Mouse (Mus musculus) monocyte, adult 5-6 weeks (primary cell): ENCODE measurements around the gene Nid2. TPM values are rescaled to one million over a fixed set of nuclear protein-coding genes. Genes with fewer than 3 reads are reported as not detected.

Source experiments
- ATAC-seq: fragments of 153-309, 156-312 bp; replicated peaks from 2 replicates; pipeline ENCODE4 v1.8.0; 2017; ENCODE audit warnings: mild to moderate bottlenecking; ENCODE audit not compliant: low TSS enrichment, insufficient number of reproducible peaks, severe bottlenecking, poor library complexity, low FRiP score
- total RNA-seq: library from RNA; stranded (forward); fragments of 200-1000, 200-491, 200-594 nt; gene quantifications from 3 replicates; pipeline ENCODE4 v1.2.3, GENCODE M21; 2017

Nid2 gene
- total RNA-seq, 1 experiment from 2014 or later: 0.95 TPM

DNA sequence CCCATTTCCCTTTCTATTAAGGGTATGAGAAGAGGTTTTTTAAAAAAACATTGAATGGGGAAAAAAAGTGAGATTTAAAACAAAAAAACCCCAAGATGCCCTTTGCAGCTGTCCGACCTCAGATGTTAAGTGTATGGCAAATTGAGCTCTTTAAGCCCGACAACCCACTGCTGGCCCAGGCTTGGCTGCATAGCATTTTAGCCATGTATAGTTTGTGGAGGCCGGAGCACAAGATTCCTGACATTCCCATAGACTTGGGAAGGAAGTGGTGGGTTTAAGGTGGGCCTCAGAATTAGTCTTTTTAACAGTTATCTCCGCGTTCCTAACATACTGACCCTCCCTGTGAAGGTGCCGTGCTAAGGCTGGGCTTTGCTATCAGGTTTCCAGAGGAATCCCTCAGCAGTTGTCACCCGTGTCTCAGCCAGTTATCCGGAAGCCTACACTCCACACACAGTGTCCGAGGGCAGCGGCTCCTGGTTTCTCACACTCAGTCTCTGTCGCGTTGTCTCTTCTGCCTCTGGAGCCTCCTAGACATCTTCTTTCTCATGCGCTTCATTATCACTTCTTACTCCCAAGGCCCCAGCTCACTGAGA, 23.1 kb downstream of the Nid2 start:
- no peak for ATAC-seq

DNA sequence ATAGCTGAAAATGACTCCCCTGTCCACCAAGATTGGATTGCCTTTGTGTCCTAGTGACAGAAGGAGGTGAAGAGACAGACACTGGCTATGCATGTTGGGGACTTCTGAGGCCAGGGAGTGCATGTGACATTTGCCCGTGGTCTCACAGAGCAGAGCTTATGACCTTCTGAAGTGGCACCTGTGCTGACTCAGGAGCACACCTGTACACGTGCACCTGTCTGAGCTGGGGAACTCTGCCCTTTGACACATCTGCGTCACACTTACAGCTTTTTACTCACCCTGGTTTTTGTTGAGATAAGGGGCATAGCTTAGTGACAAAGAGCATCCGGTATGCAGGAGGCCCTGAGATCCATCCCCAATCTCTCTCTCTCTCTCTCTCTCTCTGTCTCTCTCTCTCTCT, 24.4 kb downstream of the Nid2 start:
- no peak for ATAC-seq

DNA sequence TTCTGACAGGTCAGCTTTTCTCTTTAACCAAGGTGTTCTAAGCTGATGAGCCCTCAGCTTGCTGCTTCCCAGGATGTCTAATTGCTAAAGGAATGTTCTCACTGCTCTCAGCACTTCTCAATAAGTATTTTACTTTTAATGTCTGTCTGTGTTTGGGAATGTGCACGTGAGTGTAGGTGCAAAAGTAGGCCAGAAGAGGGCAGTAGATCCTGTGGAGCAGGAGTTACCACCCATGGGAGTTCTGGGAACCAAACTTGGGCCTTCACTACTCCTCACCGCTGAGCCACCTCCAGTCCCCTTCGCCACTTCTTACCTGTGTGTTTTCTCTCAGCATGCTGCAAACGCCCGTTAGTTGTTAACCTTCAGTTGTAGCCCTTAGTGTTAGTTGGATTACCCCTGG, 25.1 kb downstream of the Nid2 start:
- ATAC-seq: no peak

DNA sequence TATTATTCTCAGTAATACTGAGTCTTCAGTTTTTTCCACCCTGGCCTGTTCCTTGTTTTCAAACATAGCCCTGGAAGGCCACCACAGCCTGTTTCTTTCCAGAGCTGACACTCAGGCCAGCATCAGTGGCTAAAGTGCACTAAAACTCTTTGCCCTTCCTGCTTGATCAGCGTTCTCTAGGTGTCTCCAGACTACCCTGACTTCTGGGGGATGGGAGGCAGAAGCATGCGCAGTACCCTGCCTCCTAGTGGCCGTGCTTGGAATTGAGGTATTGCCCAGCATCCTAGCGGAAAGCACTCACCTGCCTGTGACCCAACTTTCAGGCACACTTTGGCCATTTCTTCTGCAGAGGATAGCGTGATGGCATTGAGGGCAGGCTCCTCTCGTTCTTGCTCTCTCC, 25.8 kb downstream of the Nid2 start:
- no peak for ATAC-seq

DNA sequence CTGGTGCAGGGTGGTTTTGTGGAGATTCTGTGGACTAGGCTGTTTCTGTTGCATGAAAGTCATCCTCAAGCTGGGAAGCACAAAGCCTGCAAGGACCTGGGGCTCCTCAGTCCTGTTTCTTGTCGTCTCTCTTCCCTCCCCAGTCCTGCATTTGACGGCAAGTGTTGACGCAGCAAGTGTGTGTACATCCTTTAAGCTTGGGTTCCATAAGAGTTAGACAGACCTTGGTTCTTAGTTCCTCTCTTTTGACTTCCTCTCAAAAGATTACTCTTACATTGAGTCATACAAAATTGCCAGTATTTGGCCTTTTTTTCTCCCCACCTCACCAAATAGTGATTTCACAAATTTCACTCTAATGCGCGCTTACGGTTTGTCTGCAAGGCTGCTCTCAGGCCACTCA, 26.3 kb downstream of the Nid2 start:
- ATAC-seq: no peak

DNA sequence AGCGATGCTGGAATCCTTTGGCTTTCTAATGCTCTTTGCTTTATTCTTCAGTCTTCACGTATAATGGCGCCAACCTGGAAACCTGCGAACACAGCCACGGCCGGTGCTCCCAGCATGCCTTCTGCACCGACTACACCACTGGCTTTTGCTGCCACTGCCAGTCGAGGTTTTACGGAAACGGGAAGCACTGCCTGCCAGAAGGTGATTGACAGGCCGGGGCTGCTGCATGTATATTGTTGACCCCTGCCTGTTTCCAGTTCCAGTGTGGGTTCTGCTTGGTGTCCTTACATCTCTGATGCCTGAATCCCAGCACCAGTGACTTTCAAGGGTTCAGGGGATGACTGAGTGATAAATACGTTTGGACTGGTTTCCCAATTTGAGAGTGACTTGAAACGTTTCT, 26.9 kb downstream of the Nid2 start:
- ATAC-seq: no peak

DNA sequence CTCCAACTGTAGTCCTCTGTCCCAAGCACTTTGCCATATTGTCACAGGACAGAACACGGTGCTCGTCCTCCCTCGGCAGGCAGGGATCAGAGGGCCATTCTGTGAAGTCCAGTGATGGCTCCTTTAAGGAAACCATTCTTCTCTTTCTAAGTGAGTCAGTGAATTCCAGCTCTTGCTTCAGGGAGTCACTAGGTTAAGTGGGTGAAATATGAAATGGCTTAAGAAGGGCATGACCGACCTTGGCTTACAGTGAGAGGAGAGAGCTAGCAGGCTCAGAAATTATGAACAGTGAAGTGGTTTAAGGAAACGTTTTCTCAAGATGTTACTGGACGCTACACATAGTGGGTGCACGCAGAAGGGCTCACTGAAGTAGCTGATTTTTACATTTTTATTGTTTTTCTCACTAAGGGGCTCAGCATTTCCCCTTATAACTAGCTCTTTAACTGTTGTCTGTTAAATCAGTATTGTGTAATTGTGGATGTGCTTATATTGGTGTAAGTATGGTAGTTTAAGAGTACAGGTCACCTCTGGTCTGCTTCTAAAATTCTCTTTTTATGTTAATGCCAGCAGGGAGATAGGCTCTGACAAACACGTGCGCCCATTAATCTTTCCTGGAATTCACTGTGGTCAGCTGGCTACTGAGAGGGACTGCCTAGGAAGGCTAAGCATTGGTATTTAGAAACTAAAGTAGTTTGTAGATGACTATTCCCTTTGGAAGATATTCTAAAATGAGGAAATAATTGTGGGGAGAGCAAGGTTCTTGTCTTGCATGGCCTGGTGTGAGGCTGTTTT, 34.9 kb downstream of the Nid2 start:
- ATAC-seq: no peak

DNA sequence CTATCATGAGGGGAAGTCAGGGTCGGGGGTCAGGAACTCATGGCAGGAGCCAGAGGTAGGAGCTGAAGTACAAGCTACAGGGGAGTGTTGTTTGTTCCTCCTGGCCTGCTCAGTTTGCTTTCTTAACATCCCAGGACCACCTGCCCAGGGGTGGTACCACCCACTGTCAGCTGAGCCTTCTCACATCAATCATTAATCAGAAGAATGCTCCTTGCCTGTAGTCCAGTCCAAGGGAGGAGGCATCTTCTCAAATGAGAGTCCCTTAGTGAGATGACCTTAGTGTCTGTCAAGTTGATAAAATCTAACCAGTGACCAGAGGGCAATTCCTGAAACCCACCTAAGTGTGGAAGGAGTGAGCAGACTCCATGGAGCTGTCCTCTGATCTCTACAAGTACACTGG, 37.4 kb downstream of the Nid2 start:
- no peak for ATAC-seq

DNA sequence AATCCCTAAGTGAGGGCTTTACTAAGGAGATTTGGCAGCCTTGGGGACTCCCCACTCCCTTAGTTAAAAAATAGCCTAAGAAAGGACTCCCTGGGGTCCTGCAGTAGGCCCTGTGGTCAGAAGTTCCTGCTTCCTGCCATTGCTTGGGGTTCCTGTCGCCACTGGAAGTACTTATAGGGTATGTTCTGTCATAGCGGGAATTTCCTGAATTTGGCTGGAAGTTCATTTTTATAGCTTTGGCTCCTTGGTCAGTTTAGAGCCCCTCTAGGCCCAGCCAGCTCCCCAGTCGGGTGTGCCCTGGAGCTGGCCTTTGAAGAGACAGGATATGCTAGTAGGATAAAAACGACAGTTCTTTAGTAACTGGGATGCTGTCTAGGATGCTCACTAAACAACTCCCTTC, 43.8 kb downstream of the Nid2 start:
- ATAC-seq: no peak

DNA sequence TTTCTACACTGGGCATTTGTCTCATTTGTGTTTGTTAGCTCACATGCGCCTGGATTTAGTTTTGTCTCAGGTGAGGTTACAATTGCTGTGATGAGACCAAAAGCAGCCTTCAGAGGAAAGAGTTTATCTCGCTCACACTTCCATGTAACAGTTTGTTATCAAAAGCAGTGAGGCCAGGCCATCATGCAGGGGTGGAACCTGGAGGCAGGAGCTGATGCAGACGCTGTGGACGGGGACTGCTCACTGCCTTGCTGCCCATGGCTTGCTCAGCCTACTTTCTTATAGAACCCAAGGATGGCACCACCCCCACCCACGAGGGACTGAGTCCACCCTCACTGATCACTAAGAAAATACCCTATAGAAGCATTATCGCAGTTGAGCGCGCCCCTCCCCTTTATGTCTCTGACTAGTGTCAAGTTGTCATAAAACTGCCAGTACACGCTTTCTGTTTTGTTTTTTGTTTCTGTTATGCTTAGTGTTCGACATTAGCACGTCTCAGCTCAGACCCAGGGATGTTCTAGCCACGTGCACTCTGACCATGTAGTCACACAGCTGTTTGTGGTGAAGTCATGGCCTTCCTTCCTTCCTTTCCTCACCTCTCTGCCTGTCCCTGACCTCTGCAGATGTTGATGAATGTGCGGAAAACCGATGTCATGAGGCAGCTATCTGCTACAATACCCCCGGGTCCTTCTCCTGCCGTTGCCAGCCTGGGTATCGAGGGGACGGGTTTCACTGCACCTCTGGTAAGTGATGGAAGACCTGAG, 45.7 kb downstream of the Nid2 start:
- ATAC-seq: no peak

DNA sequence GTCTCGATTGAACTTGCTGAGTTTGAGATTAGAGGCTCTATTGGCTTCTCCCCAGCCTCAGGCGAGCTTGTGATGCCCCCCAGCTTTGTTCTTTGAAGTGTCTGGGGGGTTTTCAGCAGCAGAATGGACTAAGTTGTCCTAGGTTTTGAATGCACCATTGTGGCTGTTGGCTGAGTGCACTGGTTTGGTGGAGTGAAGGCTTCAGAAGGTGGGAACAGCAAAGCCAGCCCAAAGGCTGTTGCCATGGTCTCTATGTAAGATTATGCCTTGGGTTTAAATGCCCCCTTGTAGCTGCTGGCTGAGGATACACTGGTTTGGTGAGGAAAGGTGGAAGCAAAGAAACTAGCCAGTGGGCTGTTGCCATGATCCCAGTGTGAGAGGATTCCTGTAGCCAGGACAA, 49.4 kb downstream of the Nid2 start:
- ATAC-seq: no peak

DNA sequence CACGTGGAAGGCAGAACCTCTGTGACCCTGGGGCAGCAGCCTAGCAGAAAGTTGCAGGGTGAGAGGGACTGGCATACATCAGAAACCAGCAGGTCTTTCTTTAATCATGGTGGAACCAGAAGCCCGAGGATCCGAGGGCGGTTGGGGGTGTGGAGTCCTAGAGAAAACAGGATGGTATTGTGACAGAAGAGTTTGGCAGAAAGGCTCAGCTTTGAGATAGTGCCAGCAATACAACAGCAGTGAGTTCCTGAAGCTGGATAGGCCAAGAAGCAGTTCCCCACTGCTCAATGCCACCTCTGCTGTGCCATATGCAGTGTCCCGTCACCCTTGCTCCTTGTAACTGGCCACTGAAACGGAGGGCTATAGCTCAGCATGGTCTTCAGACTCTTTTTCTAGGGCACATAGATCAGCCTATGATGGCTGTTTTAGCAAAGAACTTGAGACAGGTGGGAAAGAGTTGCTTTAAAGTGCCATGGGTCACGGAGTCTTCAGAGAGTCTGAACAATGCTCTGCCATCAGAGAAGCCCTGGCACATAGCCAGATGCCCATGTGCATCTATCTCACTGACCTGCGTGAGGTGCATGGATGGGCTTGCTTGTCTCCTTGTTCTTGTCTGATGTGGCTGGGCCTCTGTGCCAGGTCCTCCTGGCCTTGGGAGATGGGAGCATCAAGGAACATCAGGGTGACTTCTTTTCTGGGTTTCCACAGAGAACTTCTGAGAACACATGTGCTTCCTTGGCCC, 50.6 kb downstream of the Nid2 start:
- ATAC-seq: no peak

DNA sequence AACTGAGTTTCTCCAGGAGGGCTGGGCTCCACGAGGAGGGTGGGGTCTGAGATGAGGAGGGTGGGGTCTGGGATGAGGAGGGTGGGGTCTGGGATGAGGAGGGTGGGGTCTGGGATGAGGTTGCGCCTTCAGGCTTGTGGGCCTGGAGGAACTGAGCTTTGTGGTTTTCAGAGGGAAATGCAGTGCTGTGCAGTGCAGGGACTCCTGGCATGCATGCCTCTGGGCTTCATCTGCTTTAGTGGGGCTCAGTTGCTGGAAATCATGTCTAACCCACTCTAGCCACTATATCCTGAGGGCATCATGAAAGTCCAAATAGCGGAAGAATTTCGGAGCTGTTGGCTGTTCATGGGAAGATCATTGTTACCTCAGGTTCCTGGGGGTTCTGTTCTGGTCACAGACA, 52.2 kb downstream of the Nid2 start:
- no peak for ATAC-seq

DNA sequence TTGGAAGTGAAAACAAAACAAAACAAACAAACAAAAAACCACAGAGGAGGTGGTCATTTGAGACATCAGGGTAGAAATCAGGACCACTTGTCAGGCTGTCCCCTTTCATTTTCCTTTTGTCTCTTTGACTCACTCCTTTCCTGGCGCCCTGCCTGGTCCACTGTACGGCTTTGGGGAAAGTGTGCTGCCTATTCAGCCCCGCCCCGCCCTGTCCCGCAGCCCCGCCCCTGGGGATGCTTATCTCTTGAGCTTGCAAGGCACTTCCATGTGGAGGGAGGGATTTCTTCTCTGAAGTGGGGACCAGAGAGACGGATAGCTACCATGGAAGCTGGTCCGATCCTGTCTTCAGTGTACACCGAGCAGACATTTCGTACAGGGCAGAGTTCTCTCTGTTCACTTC, 52.6 kb downstream of the Nid2 start:
- ATAC-seq: no peak

DNA sequence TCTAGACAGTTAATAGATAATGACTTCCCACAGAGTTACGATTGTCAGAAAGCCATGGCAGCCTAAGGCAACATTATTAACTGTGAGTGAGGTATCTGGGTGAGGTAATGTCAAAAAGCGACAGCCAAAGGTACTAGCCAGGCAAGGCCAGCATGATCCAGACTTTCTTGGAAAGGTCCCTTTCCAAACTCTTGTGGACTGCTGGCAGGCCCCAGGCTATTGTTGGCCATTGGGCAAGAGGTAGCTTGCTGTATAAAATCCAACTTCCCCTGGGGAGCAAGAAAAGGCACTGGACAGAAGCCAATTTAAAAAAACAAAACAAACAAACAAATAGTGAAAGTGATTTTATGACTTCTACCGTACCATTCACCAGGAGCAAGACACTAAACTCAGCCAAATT, 56.3 kb downstream of the Nid2 start:
- ATAC-seq: no peak

DNA sequence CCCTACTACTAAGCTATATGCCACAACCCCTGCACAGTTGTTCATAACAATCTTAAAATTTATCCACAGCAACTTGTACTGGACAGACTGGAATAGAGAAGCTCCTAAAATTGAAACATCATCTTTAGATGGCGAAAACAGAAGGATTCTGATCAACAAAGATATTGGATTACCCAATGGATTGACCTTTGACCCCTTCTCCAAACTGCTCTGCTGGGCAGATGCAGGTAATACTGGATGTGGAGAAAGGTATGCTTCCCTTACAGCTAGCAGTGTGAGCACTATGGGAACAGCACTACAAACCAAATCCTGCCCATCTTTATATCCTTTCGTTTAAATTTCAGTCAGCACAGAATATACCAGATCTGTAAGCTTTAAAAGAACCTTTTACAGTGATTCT, 56.8 kb downstream of the Nid2 start:
- ATAC-seq: no peak

DNA sequence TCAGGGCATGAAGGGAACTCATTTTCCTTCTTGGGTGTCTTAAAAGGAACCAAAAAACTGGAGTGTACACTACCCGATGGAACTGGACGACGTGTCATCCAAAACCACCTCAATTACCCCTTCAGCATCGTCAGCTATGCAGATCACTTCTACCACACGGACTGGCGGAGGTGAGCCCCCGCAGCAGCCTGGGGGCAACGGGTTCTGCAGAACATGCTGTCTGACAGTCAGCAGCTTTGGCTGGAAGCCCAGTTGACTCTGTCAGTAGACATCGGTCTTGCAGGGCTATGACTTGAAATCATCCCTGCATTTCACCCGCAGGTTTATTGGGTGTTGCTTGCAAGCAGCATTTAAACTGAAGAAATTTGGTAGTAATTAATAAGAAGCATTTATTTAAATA, 58.9 kb downstream of the Nid2 start:
- no peak for ATAC-seq

DNA sequence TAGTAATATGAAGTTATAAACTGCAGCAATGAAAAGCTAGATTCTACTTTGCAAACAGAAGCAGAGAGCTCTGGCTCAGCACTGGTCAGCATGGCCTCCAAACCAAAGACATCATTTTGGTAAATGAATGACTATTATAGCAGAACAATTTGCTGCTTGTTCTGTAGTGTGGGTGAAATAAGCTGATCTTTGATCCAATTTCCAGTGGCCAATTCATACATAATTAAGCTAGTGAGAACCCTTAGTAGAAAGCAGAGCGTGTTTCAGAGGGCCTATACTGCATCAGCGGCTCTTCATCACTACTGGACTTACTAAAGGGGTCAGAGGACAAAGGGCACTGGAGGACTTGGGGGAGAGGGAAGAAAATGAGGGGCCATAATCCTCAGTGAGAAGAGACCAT, 62.0 kb downstream of the Nid2 start:
- ATAC-seq: no peak

DNA sequence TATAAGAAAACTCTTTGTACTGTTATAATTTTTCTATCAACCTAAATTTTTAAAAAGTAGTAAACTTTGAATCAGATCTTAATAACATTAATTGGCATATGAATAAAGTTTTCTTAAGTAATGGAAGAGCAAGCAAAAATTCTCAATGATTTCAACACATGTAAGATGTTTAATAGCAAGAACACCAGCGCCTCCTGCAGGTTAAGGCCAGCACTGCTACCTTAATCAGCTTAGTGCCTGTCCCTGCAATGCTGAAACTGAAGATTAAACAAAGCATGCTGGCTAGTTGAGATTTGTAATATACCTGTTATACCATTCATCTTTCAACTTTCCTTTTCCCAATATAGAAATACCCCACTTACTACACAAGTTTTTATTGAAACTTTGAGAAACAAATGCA, 66.9 kb downstream of the Nid2 start:
- ATAC-seq: peak; percentile 86
